ENCODE assay signal across 23 mouse cellular contexts in genomic region chr6:101554965-101555604, GRCm38 (mm10).
DNase-seq lines count a peak whose midpoint lies in the region; ATAC-seq and TF ChIP-seq lines count a peak whose summit lies in the region.
"Had no signal": no experiment of that assay in that cellular context is flagged by ENCODE, and none has a peak within 500 bp of the region (broad histone marks: within the 10 kb centered on the region; RNA-seq: fewer than 3 reads in every experiment).

No protein-coding gene starts in this region.

- H3K4me1 ChIP-seq in limb, embryonic 13.5 days: no peaks in the 10 kb centered on the region
- H3K4me1 ChIP-seq in limb, embryonic 10.5 days: 0 out of 2 replicates have a peak, but pooled peaks cover 2% of the 10 kb centered on the region
- H3K4me1 ChIP-seq: liver, embryonic 12.5 days had no signal

- intact Hi-C loops in gastrocnemius, adult 2 months (cut with DNase I): no loop called here

- H3K4me2 ChIP-seq in limb, embryonic 13.5 days (replicated peaks): no peak overlapping the region
- H3K4me2 ChIP-seq: embryonic facial prominence, embryonic 12.5 days; forebrain, embryonic 15.5 days; liver, embryonic 12.5 days; lung, embryonic 14.5 days; midbrain, embryonic 13.5 days had no signal

- 0 out of 2 replicates have a peak, but pooled peaks cover 3% of the 10 kb centered on the region for H3K27me3 ChIP-seq in limb, embryonic 13.5 days
- no peaks in the 10 kb centered on the region for H3K27me3 ChIP-seq in limb, embryonic 10.5 days (ENCODE audit: low read depth, poor library complexity, severe bottlenecking)
- H3K27me3 ChIP-seq: embryonic facial prominence, embryonic 12.5 days; forebrain, embryonic 15.5 days; liver, embryonic 12.5 days; midbrain, embryonic 13.5 days had no signal

- no peaks in the 10 kb centered on the region for H3K36me3 ChIP-seq in limb, embryonic 13.5 days
- H3K36me3 ChIP-seq in limb, embryonic 10.5 days: no peaks in the 10 kb centered on the region
- H3K36me3 ChIP-seq: embryonic facial prominence, embryonic 12.5 days; forebrain, embryonic 15.5 days; G1E; heart, embryonic 10.5 days; liver, embryonic 12.5 days; midbrain, embryonic 13.5 days had no signal

- DNase-seq in gastrocnemius, adult 2 months: no peak
- no peak for DNase-seq in gastrocnemius, adult 8-10 months (ENCODE audit: low spot score in 2 of 2)
- no peak for DNase-seq in limb, embryonic 10.5 days (ENCODE audit: low spot score)
- peak; percentile 66 for DNase-seq in forelimb bud, embryonic 11.5 days (ENCODE audit: low read depth, low spot score)
- no peak for DNase-seq in kidney, postnatal 14 days
- no peak for DNase-seq in frontal cortex, adult 2 months (ENCODE audit: extremely low spot score in 1 of 2, low spot score in 1 of 2)
- DNase-seq: adrenal gland, postnatal 10 days; cerebellum, adult 9-11 months; kidney, adult 2 months; kidney, postnatal 36 days; lung, embryonic 14.5 days; lung, postnatal 36 days; spleen, adult 18-20 months; thymus, postnatal 25 days had no signal

- 29% methylated on average over 2 of the region's 2 CpGs for WGBS in limb, embryonic 13.5 days
- WGBS in limb, embryonic 10.5 days: 34% methylated on average over 2 of the region's 2 CpGs

- peak overlapping the region; percentile 16; the same call in 1 of the 2 replicates for H3K27ac ChIP-seq in gastrocnemius, adult 2 months
- no peak overlapping the region for H3K27ac ChIP-seq in limb, embryonic 13.5 days
- H3K27ac ChIP-seq in limb, embryonic 10.5 days: no peak overlapping the region
- H3K27ac ChIP-seq: embryonic facial prominence, embryonic 12.5 days; forebrain, embryonic 15.5 days; heart, embryonic 10.5 days; liver, embryonic 12.5 days; midbrain, embryonic 13.5 days had no signal

- H3K9me3 ChIP-seq in limb, embryonic 13.5 days: no peaks in the 10 kb centered on the region
- H3K9me3 ChIP-seq in limb, embryonic 10.5 days (replicated peaks): no peaks in the 10 kb centered on the region
- H3K9me3 ChIP-seq: embryonic facial prominence, embryonic 12.5 days; forebrain, embryonic 15.5 days; heart, embryonic 10.5 days; liver, embryonic 12.5 days; midbrain, embryonic 13.5 days had no signal

- 0 out of 2 replicates have a peak, but pooled peaks have one; percentile 38 for ATAC-seq in limb, embryonic 13.5 days (ENCODE audit: low FRiP score, low read depth)
- ATAC-seq: activated CD4-positive, CD25-positive, alpha-beta regulatory T cell, adult 4 months; forebrain, embryonic 15.5 days; inflammation-experienced regulatory T-cells, adult 6 months; liver, embryonic 12.5 days; midbrain, embryonic 13.5 days had no signal

- no peak overlapping the region for H3K4me3 ChIP-seq in gastrocnemius, adult 2 months
- no peak overlapping the region for H3K4me3 ChIP-seq in limb, embryonic 13.5 days
- no peak overlapping the region for H3K4me3 ChIP-seq in limb, embryonic 10.5 days
- H3K4me3 ChIP-seq: embryonic facial prominence, embryonic 12.5 days; forebrain, embryonic 15.5 days; heart, embryonic 10.5 days; liver, embryonic 12.5 days; midbrain, embryonic 13.5 days had no signal

- no peak overlapping the region for H3K9ac ChIP-seq in limb, embryonic 13.5 days
- H3K9ac ChIP-seq: embryonic facial prominence, embryonic 12.5 days; forebrain, embryonic 15.5 days; liver, embryonic 12.5 days; lung, embryonic 14.5 days; midbrain, embryonic 13.5 days had no signal

- no peak for TF ChIP-seq CTCF in gastrocnemius, adult 2 months (IDR thresholded peaks at IDR 0.05)
